Mouse (Mus musculus): ENCODE results near the gene Gm20388. TPM values are rescaled to one million over a fixed set of nuclear protein-coding genes. Genes with fewer than 3 reads are reported as not detected.

Gm20388 gene
- total RNA-seq, 1 experiment from 2014 or later = 18.4 TPM

- ATAC-seq (replicated peaks in 1 of 2; ENCODE audit: insufficient read depth in 1 of 2, low FRiP score in 2 of 2, low TSS enrichment in 1 of 2, low read depth in 1 of 2, poor library complexity in 2 of 2, severe bottlenecking in 2 of 2) = no peak
These were observed 1698.6 kb downstream of the Gm20388 start for GRCm38 (mm10) chr8:121609251-121609650.

- no peak for ATAC-seq (replicated peaks in 1 of 2; ENCODE audit: insufficient read depth in 1 of 2, low FRiP score in 2 of 2, low TSS enrichment in 1 of 2, low read depth in 1 of 2, poor library complexity in 2 of 2, severe bottlenecking in 2 of 2)
These were observed 1699.3 kb downstream of the Gm20388 start for GRCm38 (mm10) chr8:121609916-121610315.

GRCm38 (mm10) chr8:121613419-121613818, 1702.8 kb downstream of the Gm20388 start:
- no peak for ATAC-seq (replicated peaks in 1 of 2; ENCODE audit: insufficient read depth in 1 of 2, low FRiP score in 2 of 2, low TSS enrichment in 1 of 2, low read depth in 1 of 2, poor library complexity in 2 of 2, severe bottlenecking in 2 of 2)

- ATAC-seq (replicated peaks in 1 of 2; ENCODE audit: insufficient read depth in 1 of 2, low FRiP score in 2 of 2, low TSS enrichment in 1 of 2, low read depth in 1 of 2, poor library complexity in 2 of 2, severe bottlenecking in 2 of 2) = no peak
These were observed 1708.9 kb downstream of the Gm20388 start for GRCm38 (mm10) chr8:121619401-121619995.

GRCm38 (mm10) chr8:121620801-121621516, 1710.3 kb downstream of the Gm20388 start:
- ATAC-seq (replicated peaks in 1 of 2; ENCODE audit: insufficient read depth in 1 of 2, low FRiP score in 2 of 2, low TSS enrichment in 1 of 2, low read depth in 1 of 2, poor library complexity in 2 of 2, severe bottlenecking in 2 of 2) = no peak

- no peak for ATAC-seq (replicated peaks in 1 of 2; ENCODE audit: insufficient read depth in 1 of 2, low FRiP score in 2 of 2, low TSS enrichment in 1 of 2, low read depth in 1 of 2, poor library complexity in 2 of 2, severe bottlenecking in 2 of 2)
These were observed 1711.2 kb downstream of the Gm20388 start for GRCm38 (mm10) chr8:121621879-121622278.

- ATAC-seq (replicated peaks in 1 of 2; ENCODE audit: insufficient read depth in 1 of 2, low FRiP score in 2 of 2, low TSS enrichment in 1 of 2, low read depth in 1 of 2, poor library complexity in 2 of 2, severe bottlenecking in 2 of 2) = no peak
These were observed 1712.4 kb downstream of the Gm20388 start for GRCm38 (mm10) chr8:121623043-121623442.

- no peak for ATAC-seq (replicated peaks in 1 of 2; ENCODE audit: insufficient read depth in 1 of 2, low FRiP score in 2 of 2, low TSS enrichment in 1 of 2, low read depth in 1 of 2, poor library complexity in 2 of 2, severe bottlenecking in 2 of 2)
These were observed 1718.0 kb downstream of the Gm20388 start for GRCm38 (mm10) chr8:121628681-121629080.

GRCm38 (mm10) chr8:121631645-121632071, 1721.0 kb downstream of the Gm20388 start:
- no peak for ATAC-seq (replicated peaks in 1 of 2; ENCODE audit: insufficient read depth in 1 of 2, low FRiP score in 2 of 2, low TSS enrichment in 1 of 2, low read depth in 1 of 2, poor library complexity in 2 of 2, severe bottlenecking in 2 of 2)

- no peak for ATAC-seq (replicated peaks in 1 of 2; ENCODE audit: insufficient read depth in 1 of 2, low FRiP score in 2 of 2, low TSS enrichment in 1 of 2, low read depth in 1 of 2, poor library complexity in 2 of 2, severe bottlenecking in 2 of 2)
These were observed 1721.8 kb downstream of the Gm20388 start for GRCm38 (mm10) chr8:121632401-121632800.

GRCm38 (mm10) chr8:121635534-121635933, 1724.9 kb downstream of the Gm20388 start:
- no peak; a peak in 1 of 4 replicates for ATAC-seq (replicated peaks in 1 of 2; ENCODE audit: insufficient read depth in 1 of 2, low FRiP score in 2 of 2, low TSS enrichment in 1 of 2, low read depth in 1 of 2, poor library complexity in 2 of 2, severe bottlenecking in 2 of 2)

- ATAC-seq (replicated peaks in 1 of 2; ENCODE audit: insufficient read depth in 1 of 2, low FRiP score in 2 of 2, low TSS enrichment in 1 of 2, low read depth in 1 of 2, poor library complexity in 2 of 2, severe bottlenecking in 2 of 2) = no peak
These were observed 1725.5 kb downstream of the Gm20388 start for GRCm38 (mm10) chr8:121636180-121636579.

- ATAC-seq (replicated peaks in 1 of 2; ENCODE audit: insufficient read depth in 1 of 2, low FRiP score in 2 of 2, low TSS enrichment in 1 of 2, low read depth in 1 of 2, poor library complexity in 2 of 2, severe bottlenecking in 2 of 2) = peak in 1 of 2 experiments; percentile 1; a peak in 1 of 4 replicates
These were observed 1732.2 kb downstream of the Gm20388 start for GRCm38 (mm10) chr8:121642804-121643203.

- ATAC-seq (replicated peaks in 1 of 2; ENCODE audit: insufficient read depth in 1 of 2, low FRiP score in 2 of 2, low TSS enrichment in 1 of 2, low read depth in 1 of 2, poor library complexity in 2 of 2, severe bottlenecking in 2 of 2) = peak; percentile 86 to 90
These were observed 1732.7 kb downstream of the Gm20388 start for GRCm38 (mm10) chr8:121643384-121643783.

- no peak for ATAC-seq (replicated peaks in 1 of 2; ENCODE audit: insufficient read depth in 1 of 2, low FRiP score in 2 of 2, low TSS enrichment in 1 of 2, low read depth in 1 of 2, poor library complexity in 2 of 2, severe bottlenecking in 2 of 2)
These were observed 1737.0 kb downstream of the Gm20388 start for GRCm38 (mm10) chr8:121647511-121648215.

- ATAC-seq (replicated peaks in 1 of 2; ENCODE audit: insufficient read depth in 1 of 2, low FRiP score in 2 of 2, low TSS enrichment in 1 of 2, low read depth in 1 of 2, poor library complexity in 2 of 2, severe bottlenecking in 2 of 2) = no peak
These were observed 1737.8 kb downstream of the Gm20388 start for GRCm38 (mm10) chr8:121648451-121648850.

- ATAC-seq (replicated peaks in 1 of 2; ENCODE audit: insufficient read depth in 1 of 2, low FRiP score in 2 of 2, low TSS enrichment in 1 of 2, low read depth in 1 of 2, poor library complexity in 2 of 2, severe bottlenecking in 2 of 2) = no peak
These were observed 1738.8 kb downstream of the Gm20388 start for GRCm38 (mm10) chr8:121649423-121649822.

GRCm38 (mm10) chr8:121649904-121650303, 1739.3 kb downstream of the Gm20388 start:
- no peak for ATAC-seq (replicated peaks in 1 of 2; ENCODE audit: insufficient read depth in 1 of 2, low FRiP score in 2 of 2, low TSS enrichment in 1 of 2, low read depth in 1 of 2, poor library complexity in 2 of 2, severe bottlenecking in 2 of 2)
